Mouse (Mus musculus) liver, embryonic 12.5 days (tissue): Measurements from ENCODE around the gene Rab3d. TPM values are rescaled to one million over a fixed set of nuclear protein-coding genes. Genes with fewer than 3 reads are reported as not detected.

Experiments
- ATAC-seq: fragments of 200-750 bp; cut with Nextera tagmentation; 2 replicates; pipeline ENCODE4 v1.8.0; 2017; ENCODE audit warnings: moderate number of reproducible peaks, mild to moderate bottlenecking, moderate library complexity
- H3K27ac ChIP-seq: fragments of 300-500 bp; sonication (generic); 2 replicates; pipeline ENCODE4 v1.5.1; 2016; ENCODE audit warnings: mild to moderate bottlenecking
- H3K27me3 ChIP-seq: fragments of 300-500 bp; sonication (generic); replicated peaks from 2 replicates; pipeline ENCODE4 v1.6.1; 2016; ENCODE audit warnings: mild to moderate bottlenecking, moderate library complexity
- H3K36me3 ChIP-seq: fragments of 300-500 bp; sonication (generic); 2 replicates; pipeline ENCODE4 v1.6.1; 2016; ENCODE audit warnings: mild to moderate bottlenecking, moderate library complexity
- H3K4me1 ChIP-seq: fragments of 300-500 bp; sonication (generic); 2 replicates; pipeline ENCODE4 v1.6.1; 2016
- H3K4me2 ChIP-seq: fragments of 300-500 bp; sonication (generic); 2 replicates; pipeline ENCODE4 v1.6.1; 2016; ENCODE audit warnings: mild to moderate bottlenecking, moderate library complexity
- H3K4me3 ChIP-seq: fragments of 300-500 bp; sonication (generic); 2 replicates; pipeline ENCODE4 v1.5.1; 2016; ENCODE audit warnings: mild to moderate bottlenecking, moderate library complexity
- H3K9ac ChIP-seq: fragments of 300-500 bp; sonication (generic); 2 replicates; pipeline ENCODE4 v1.6.1; 2016; ENCODE audit warnings: mild to moderate bottlenecking, moderate library complexity
- H3K9me3 ChIP-seq: fragments of 300-500 bp; sonication (generic); replicated peaks from 2 replicates; pipeline ENCODE4 v1.6.1; 2016; ENCODE audit warnings: mild to moderate bottlenecking, moderate library complexity
- WGBS: fragments of 180-500 bp; shearing (Covaris S2); methylation state at CpG from one replicate; pipeline ENCODE4 v1.1.7; 2016; ENCODE audit not compliant: insufficient replicate concordance; 5-methylcytosine and 5-hydroxymethylcytosine counted together
- polyA plus RNA-seq: library from polyadenylated mRNA; unstranded; fragments of >200 nt; fragmentation: Nextera tagmentation; extraction: Ambion mirVana; gene quantifications from 2 replicates; pipeline ENCODE4 v1.2.1, GENCODE M21; 2016

Gene Rab3d
- polyA plus RNA-seq, 1 experiment from 2014 or later, result 6.5 TPM

DNA sequence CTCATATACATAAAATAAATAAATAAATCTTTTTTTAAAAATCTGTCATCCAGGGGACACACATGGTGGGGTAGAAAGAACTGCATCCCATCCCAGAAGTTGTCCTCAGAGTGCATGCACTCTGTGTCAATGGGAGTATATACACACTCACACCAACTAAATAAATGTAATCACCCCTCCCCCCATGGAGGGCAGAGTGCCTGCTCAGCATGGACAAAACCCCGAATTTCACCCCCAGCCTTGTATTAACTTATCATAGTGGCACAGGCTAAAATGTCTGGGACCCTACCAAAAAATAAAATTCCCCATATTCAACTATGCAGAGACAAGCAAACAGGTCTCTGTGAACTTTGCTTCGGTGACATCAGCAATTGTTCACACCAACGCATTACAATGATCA is 36.6 kb upstream of the Rab3d start:
- peak overlapping the region; percentile 70 for H3K4me2 ChIP-seq
- 74% methylated on average over 3 of the region's 3 CpGs for WGBS
- no peaks in the 10 kb centered on the region for H3K9me3 ChIP-seq
- H3K4me3 ChIP-seq, result peak overlapping the region; percentile 74
- no peaks in the 10 kb centered on the region for H3K27me3 ChIP-seq
- peaks cover 30% of the 10 kb centered on the region for H3K36me3 ChIP-seq
- no peak overlapping the region for H3K27ac ChIP-seq
- peak overlapping the region; percentile 80; the same call in 1 of the 2 replicates for H3K9ac ChIP-seq
- ATAC-seq, result no peak
- peaks cover 39% of the 10 kb centered on the region for H3K4me1 ChIP-seq

GRCm38 (mm10) chr9:21953600-21953999 is 35.6 kb upstream of the Rab3d start:
- peaks cover 29% of the 10 kb centered on the region for H3K4me1 ChIP-seq
- 19% methylated on average over 3 of the region's 3 CpGs for WGBS
- no peak for ATAC-seq

DNA sequence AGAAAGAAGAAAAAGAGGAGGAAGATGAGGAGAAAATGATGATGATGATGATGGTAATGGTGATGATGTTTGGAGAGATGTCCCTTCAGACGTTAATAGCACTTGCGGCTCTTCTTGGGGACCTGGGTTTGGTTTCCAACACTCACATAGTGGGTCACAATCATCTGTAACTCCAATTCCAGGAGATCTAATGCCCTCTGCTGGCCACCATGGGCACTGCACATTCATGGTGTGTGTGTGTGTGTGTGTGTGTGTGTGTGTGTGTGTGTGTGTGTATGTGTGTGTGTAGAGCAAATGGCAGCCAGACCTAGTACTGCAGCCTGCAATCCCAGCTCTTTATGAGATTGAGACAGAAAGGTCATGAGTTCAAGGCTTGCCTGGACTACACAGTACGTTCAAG is 34.0 kb upstream of the Rab3d start:
- no peak for ATAC-seq
- H3K4me2 ChIP-seq, result no peak overlapping the region
- no peak overlapping the region for H3K9ac ChIP-seq
- WGBS, result 70% methylated on average over 3 of the region's 3 CpGs
- peaks cover 25% of the 10 kb centered on the region for H3K4me1 ChIP-seq
- no peak overlapping the region for H3K4me3 ChIP-seq
- H3K27me3 ChIP-seq, result peaks cover 25% of the 10 kb centered on the region
- H3K36me3 ChIP-seq, result peaks cover 4% of the 10 kb centered on the region; the same call in 1 of the 2 replicates
- H3K9me3 ChIP-seq, result no peaks in the 10 kb centered on the region
- no peak overlapping the region for H3K27ac ChIP-seq

More at GRCm38 (mm10) chr9:21953600-21953999, 35.6 kb upstream of the Rab3d start:
- no peak overlapping the region for H3K4me2 ChIP-seq
- peaks cover 9% of the 10 kb centered on the region for H3K27me3 ChIP-seq
- no peak overlapping the region for H3K4me3 ChIP-seq
- no peak overlapping the region for H3K27ac ChIP-seq
- peaks cover 20% of the 10 kb centered on the region for H3K36me3 ChIP-seq
- no peak overlapping the region for H3K9ac ChIP-seq
- no peaks in the 10 kb centered on the region for H3K9me3 ChIP-seq

DNA sequence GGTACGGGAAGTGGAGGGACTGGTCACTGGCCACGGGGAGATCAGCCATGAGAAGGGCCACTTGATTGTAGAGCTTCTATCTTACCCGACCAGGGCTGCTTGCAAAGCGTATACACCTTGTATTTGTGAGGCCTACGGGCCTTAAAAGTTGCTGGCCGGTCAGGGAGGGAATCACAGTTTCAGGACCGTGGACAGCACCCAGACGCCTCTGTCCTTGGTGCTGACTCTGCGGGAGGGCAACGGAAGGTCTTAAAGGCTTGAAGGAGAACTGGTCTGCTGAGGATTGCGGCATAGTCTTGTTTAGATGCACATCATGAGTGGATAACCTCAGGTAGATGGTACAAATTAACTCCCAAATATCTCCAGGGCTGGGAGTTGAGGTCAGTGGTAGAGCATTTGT is 32.3 kb upstream of the Rab3d start:
- 15% methylated on average over 11 of the region's 11 CpGs for WGBS
- no peak overlapping the region for H3K4me3 ChIP-seq
- no peaks in the 10 kb centered on the region for H3K9me3 ChIP-seq
- peaks cover 34% of the 10 kb centered on the region for H3K27me3 ChIP-seq
- no peak for ATAC-seq
- no peak overlapping the region for H3K9ac ChIP-seq
- H3K36me3 ChIP-seq, result no peaks in the 10 kb centered on the region
- H3K4me2 ChIP-seq, result no peak overlapping the region
- H3K27ac ChIP-seq, result no peak overlapping the region
- H3K4me1 ChIP-seq, result peaks cover 19% of the 10 kb centered on the region

GRCm38 (mm10) chr9:21948790-21949189 is 30.8 kb upstream of the Rab3d start:
- 48% methylated on average over 6 of the region's 6 CpGs for WGBS
- no peak overlapping the region for H3K9ac ChIP-seq
- H3K36me3 ChIP-seq, result no peaks in the 10 kb centered on the region
- no peaks in the 10 kb centered on the region for H3K9me3 ChIP-seq
- H3K4me3 ChIP-seq, result no peak overlapping the region
- peaks cover 46% of the 10 kb centered on the region for H3K27me3 ChIP-seq
- H3K27ac ChIP-seq, result no peak overlapping the region
- peaks cover 25% of the 10 kb centered on the region for H3K4me1 ChIP-seq
- H3K4me2 ChIP-seq, result no peak overlapping the region
- no peak for ATAC-seq

- Histone ChIP-seq H3K4me1 (peaks cover 25% of the 10 kb centered on the region), H3K4me2 (peak overlapping the region; percentile 60; the same call in 1 of the 2 replicates), H3K9ac (no peak overlapping the region), H3K27me3 (peaks cover 52% of the 10 kb centered on the region), H3K9me3 (no peaks in the 10 kb centered on the region), H3K36me3 (no peaks in the 10 kb centered on the region), H3K27ac (no peak overlapping the region), H3K4me3 (no peak overlapping the region)
- ATAC-seq, result no peak
- 41% methylated on average over 8 of the region's 8 CpGs for WGBS
These were observed 30.2 kb upstream of the Rab3d start for GRCm38 (mm10) chr9:21948146-21948545.

GRCm38 (mm10) chr9:21947540-21948130 is 29.6 kb upstream of the Rab3d start:
- 2% methylated on average over 28 of the region's 28 CpGs for WGBS
- no peaks in the 10 kb centered on the region for H3K36me3 ChIP-seq
- H3K27ac ChIP-seq, result no peak overlapping the region
- peaks cover 25% of the 10 kb centered on the region for H3K4me1 ChIP-seq
- no peaks in the 10 kb centered on the region for H3K9me3 ChIP-seq
- H3K27me3 ChIP-seq, result peaks cover 54% of the 10 kb centered on the region
- peak; percentile 38 for ATAC-seq
- H3K4me2 ChIP-seq, result peak overlapping the region; percentile 60
- H3K9ac ChIP-seq, result peak overlapping the region; percentile 37; the same call in 1 of the 2 replicates
- peak overlapping the region; percentile 12 for H3K4me3 ChIP-seq

- no peak for ATAC-seq
- H3K4me1 ChIP-seq, result peaks cover 25% of the 10 kb centered on the region
- peaks cover 51% of the 10 kb centered on the region for H3K27me3 ChIP-seq
- no peak overlapping the region for H3K27ac ChIP-seq
- H3K36me3 ChIP-seq, result no peaks in the 10 kb centered on the region
- 12% methylated on average over 23 of the region's 23 CpGs for whole genome bisulfite sequencing
- H3K4me2 ChIP-seq, result peak overlapping the region; percentile 38
- H3K4me3 ChIP-seq, result no peak overlapping the region
- no peaks in the 10 kb centered on the region for H3K9me3 ChIP-seq
- no peak overlapping the region for H3K9ac ChIP-seq
These were observed 26.3 kb upstream of the Rab3d start for GRCm38 (mm10) chr9:21944267-21944666.

DNA sequence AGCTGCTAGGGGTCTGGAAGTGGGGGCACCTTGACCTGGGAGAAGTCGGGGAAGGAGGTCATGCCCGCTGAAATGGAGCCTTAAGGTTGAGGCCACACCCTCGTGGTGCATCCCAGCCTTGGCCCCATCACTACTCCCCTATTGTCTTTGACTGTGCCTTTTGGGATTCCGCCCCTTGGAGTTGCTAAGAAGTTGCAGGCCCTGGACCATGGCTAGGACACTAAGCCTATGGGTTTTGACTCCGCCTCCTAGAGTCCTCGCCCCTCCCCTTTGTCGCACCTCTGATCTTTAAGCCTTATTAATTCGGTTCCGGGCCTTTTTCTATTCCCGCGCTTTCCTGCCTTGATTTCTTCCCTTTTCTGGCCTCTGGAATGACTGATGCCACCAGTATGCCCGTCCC is 25.6 kb upstream of the Rab3d start:
- no peak for ATAC-seq
- Histone ChIP-seq H3K4me1 (peaks cover 25% of the 10 kb centered on the region), H3K4me3 (no peak overlapping the region), H3K4me2 (no peak overlapping the region), H3K27ac (no peak overlapping the region), H3K27me3 (peaks cover 45% of the 10 kb centered on the region), H3K9me3 (no peaks in the 10 kb centered on the region), H3K36me3 (no peaks in the 10 kb centered on the region), H3K9ac (no peak overlapping the region)
- WGBS, result 40% methylated on average over 12 of the region's 12 CpGs

GRCm38 (mm10) chr9:21943046-21943445 is 25.1 kb upstream of the Rab3d start:
- no peak overlapping the region for H3K9ac ChIP-seq
- no peak overlapping the region for H3K27ac ChIP-seq
- no peak for ATAC-seq
- no peak overlapping the region for H3K4me3 ChIP-seq
- H3K36me3 ChIP-seq, result no peaks in the 10 kb centered on the region
- H3K27me3 ChIP-seq, result peaks cover 41% of the 10 kb centered on the region
- H3K4me1 ChIP-seq, result peaks cover 25% of the 10 kb centered on the region
- no peak overlapping the region for H3K4me2 ChIP-seq
- no peaks in the 10 kb centered on the region for H3K9me3 ChIP-seq
- 52% methylated on average over 11 of the region's 12 CpGs for WGBS

DNA sequence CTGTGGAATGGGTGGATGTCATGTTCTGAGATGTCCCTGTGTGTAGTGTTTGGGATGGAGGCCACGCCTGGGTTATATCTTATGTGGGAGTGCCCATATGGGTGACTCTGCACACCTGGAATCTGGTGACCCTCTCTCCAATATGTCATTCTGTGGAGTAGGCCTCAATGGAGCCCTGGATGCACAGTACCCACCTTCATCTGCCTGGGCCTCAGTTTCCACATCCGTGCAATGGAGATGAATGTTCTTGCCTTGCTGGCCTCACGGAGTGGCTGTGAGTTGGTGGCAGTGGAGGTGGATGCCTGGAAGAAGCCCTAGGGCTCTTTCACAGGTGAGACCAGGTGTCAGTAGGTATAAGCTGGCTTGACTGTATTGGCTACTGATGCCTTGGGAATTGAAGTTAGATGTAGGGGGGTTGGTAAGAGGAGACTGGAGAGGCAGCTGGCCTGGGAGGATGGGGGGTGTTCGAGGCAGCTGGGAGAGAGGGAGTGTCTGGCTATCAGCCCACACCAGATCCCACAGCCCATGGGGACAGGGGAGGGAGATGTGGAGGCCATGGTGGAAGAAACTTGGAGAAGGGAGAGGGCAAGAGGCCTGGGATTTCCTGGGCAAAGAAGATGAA is 20.4 kb upstream of the Rab3d start:
- H3K4me1 ChIP-seq, result peaks cover 21% of the 10 kb centered on the region
- WGBS, result 64% methylated on average over 4 of the region's 4 CpGs

GRCm38 (mm10) chr9:21937711-21938175 is 19.8 kb upstream of the Rab3d start:
- H3K4me2 ChIP-seq, result peak overlapping the region; percentile 77; the same call in 1 of the 2 replicates
- H3K4me1 ChIP-seq, result peaks cover 27% of the 10 kb centered on the region
- no peaks in the 10 kb centered on the region for H3K36me3 ChIP-seq
- peaks cover 33% of the 10 kb centered on the region for H3K27me3 ChIP-seq
- no peak for ATAC-seq
- no peaks in the 10 kb centered on the region for H3K9me3 ChIP-seq
- no peak overlapping the region for H3K9ac ChIP-seq
- H3K4me3 ChIP-seq, result no peak overlapping the region
- no peak overlapping the region for H3K27ac ChIP-seq
- WGBS, result 79% methylated on average over 4 of the region's 4 CpGs

More for the DNA sequence above, 20.4 kb upstream of the Rab3d start:
- Histone ChIP-seq H3K27ac (no peak overlapping the region), H3K4me3 (no peak overlapping the region), H3K4me2 (no peak overlapping the region), H3K36me3 (no peaks in the 10 kb centered on the region), H3K9ac (no peak overlapping the region), H3K9me3 (no peaks in the 10 kb centered on the region), H3K27me3 (peaks cover 35% of the 10 kb centered on the region)
- ATAC-seq, result no peak
